Mouse (Mus musculus): Measurements from ENCODE around the gene Top1.

DNA sequence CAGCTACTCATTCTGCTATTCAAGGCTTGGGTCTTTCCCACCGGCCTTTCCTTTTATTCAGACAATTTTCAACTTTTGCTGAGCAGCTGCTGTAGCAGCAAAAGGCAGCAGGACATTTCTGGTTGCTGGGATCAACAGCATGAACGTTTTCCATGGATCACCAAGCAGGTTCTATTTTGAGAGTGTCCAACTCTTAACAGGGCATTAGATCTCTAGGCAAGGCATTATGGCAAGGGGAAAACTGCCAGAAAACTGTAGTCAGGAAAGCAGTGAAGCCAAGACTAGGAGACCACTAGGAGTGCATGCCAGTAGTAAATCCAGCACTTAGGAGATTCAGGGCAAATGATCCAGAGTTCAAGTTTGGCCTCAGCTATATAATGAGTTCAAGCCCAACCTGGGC is 4.5 kb upstream of the Top1 start:
- TF ChIP-seq CTCF (IDR thresholded peaks at IDR 0.05; ENCODE audit: control insufficient read depth, insufficient read depth, insufficient read length) (no peak), MYOG (IDR thresholded peaks at IDR 0.05; ENCODE audit: control insufficient read depth, extremely low read depth, insufficient read length) (no peak), MAX (IDR thresholded peaks at IDR 0.05) (no peak), USF1 (IDR thresholded peaks at IDR 0.05; ENCODE audit: low read depth) (no peak)
